Mouse (Mus musculus): ENCODE measurements at regions not wholly inside any gene's neighbourhood (a gene's known extent, or its start where the extent isn't known, plus 50 kb on each side); places are given as distances from the start of the nearest gene placed in this dataset.
"Not testable (repeated sequence)": the region's sequence is repeated elsewhere in the genome, so short reads cannot be mapped to it uniquely, and the experiment has no call there.

DNA sequence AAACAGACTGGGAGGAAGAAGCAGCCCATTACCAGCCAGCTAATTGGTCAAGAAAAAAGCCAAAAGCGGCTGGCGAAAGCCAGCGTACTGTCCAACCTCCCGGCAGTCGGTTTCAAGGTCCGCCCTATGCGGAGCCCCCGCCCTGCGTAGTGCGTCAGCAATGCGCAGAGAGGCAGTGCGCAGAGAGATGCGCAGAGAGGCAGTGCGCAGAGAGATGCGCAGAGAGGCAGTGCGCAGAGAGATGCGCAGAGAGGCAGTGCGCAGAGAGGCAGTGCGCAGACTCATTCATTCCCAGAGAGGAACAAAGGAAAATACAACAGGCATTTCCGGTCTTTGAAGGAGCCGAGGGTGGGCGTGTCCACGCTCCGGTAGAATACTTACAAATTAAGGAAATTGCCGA lies 77.0 kb downstream of the Dusp6 start:
- TF ChIP-seq GATA1, TAL1 (IDR thresholded peaks at IDR 0.05; ENCODE audit: low read length): not testable (repeated sequence)
